Mouse (Mus musculus) liver, embryonic 14.5 days (tissue): ENCODE measurements around the gene Psmd9.

Experiments used
- CTCF ChIP-seq: IDR thresholded peaks from 2 replicates; pipeline ENCODE4 v1.5.1; 2016; ENCODE audit warnings: antibody characterized with exemption, low read depth, control low read depth
- EP300 ChIP-seq: IDR thresholded peaks from 2 replicates; pipeline ENCODE4 v1.6.1; 2016; ENCODE audit warnings: antibody characterized with exemption, low read depth

DNA sequence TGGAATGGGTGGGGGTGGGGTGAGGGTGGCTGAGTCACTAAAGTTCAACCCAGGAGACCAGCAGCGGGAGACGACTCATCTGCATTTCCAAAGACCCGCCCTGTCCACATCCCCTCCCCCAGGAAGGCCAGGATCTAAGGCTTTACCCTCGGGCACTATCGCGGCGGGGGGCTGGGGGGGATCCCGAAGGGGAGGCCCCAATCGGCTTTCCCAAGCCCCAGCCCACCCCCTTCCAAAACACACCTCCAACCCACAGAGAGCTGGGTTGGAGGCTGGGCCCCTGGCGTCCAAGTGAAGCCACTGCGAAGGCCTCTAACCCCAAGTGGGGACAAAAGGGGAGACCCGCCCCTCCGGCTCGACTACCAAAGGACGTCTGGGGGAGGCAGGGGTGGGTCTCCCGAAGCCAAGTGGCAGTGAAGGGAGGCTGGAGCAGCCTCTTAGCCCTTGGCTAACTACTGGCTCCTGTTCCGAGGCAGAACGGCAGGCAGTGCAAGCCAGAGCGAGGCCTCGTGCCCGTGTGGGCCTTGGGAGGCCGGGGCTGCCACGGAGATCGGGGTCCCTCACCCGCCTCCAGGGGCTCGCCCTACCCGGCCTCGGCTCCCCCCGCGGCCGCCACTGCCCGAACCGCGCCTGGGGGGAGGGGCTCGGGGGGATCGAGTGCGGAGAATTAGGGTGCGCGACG is 30.8 kb upstream of the Psmd9 start:
- TF ChIP-seq CTCF (peak; percentile 48), EP300 (no peak)
